Mouse (Mus musculus) heart, adult 8-10 months (tissue): ENCODE data around the gene Slc12a9. TPM values are rescaled to one million over a fixed set of nuclear protein-coding genes. Genes with fewer than 3 reads are reported as not detected.

Experiments used
- DNase-seq: peaks from one replicate; pipeline ENCODE4 v3.0.0; 2022; ENCODE audit warnings: low spot score
- total RNA-seq, 4 experiments: library from RNA; stranded (reverse); gene quantifications; 2 replicates each; pipeline ENCODE4 v1.2.4; 2022

Slc12a9 gene
- total RNA-seq, 4 experiments from 2014 or later = 1.3 to 2.1 (median 2.0) TPM

- DNase-seq = no peak
Observed at GRCm38 (mm10) chr5:137313466-137314192, 19.8 kb downstream of the Slc12a9 start.

- DNase-seq = no peak
Observed at GRCm38 (mm10) chr5:137308356-137308755, 25.0 kb downstream of the Slc12a9 start.

- DNase-seq = peak; percentile 93
Observed at GRCm38 (mm10) chr5:137307071-137307912, 26.1 kb downstream of the Slc12a9 start, which contains the start of gene Srrt. TSS of gene Srrt (minus strand) at chr5:137307674.

- no peak for DNase-seq
Observed at GRCm38 (mm10) chr5:137306439-137307005, 26.9 kb downstream of the Slc12a9 start.

- DNase-seq = no peak
Observed at GRCm38 (mm10) chr5:137305822-137306221, 27.6 kb downstream of the Slc12a9 start.

GRCm38 (mm10) chr5:137304816-137305215 lies 28.6 kb downstream of the Slc12a9 start:
- DNase-seq = no peak

GRCm38 (mm10) chr5:137304165-137304564 lies 29.2 kb downstream of the Slc12a9 start:
- no peak for DNase-seq

- no peak for DNase-seq
Observed at GRCm38 (mm10) chr5:137303609-137304008, 29.8 kb downstream of the Slc12a9 start.

- DNase-seq = no peak
Observed at GRCm38 (mm10) chr5:137301253-137301652, 32.1 kb downstream of the Slc12a9 start.

- no peak for DNase-seq
Observed at GRCm38 (mm10) chr5:137299240-137299639, 34.2 kb downstream of the Slc12a9 start.

- no peak for DNase-seq
Observed at GRCm38 (mm10) chr5:137297126-137297525, 36.3 kb downstream of the Slc12a9 start.

GRCm38 (mm10) chr5:137295712-137296111 lies 37.7 kb downstream of the Slc12a9 start:
- no peak for DNase-seq

- no peak for DNase-seq
Observed at GRCm38 (mm10) chr5:137295296-137295695, 38.1 kb downstream of the Slc12a9 start.

- DNase-seq = no peak
Observed at GRCm38 (mm10) chr5:137294744-137295093, 38.7 kb downstream of the Slc12a9 start.

GRCm38 (mm10) chr5:137293839-137294743 lies 39.3 kb downstream of the Slc12a9 start, which contains the start of gene Ufsp1:
TSS of gene Ufsp1 (plus strand) at chr5:137294629.
- DNase-seq = peak; percentile 93

- DNase-seq = peak; percentile 64
Observed at GRCm38 (mm10) chr5:137293282-137293681, 40.1 kb downstream of the Slc12a9 start.

- no peak for DNase-seq
Observed at GRCm38 (mm10) chr5:137291381-137291926, 41.9 kb downstream of the Slc12a9 start.

- DNase-seq = no peak
Observed at GRCm38 (mm10) chr5:137290677-137291076, 42.7 kb downstream of the Slc12a9 start.

GRCm38 (mm10) chr5:137289591-137290365 lies 43.6 kb downstream of the Slc12a9 start:
- DNase-seq = no peak

- no peak for DNase-seq
Observed at GRCm38 (mm10) chr5:137288999-137289470, 44.4 kb downstream of the Slc12a9 start.
